Mouse (Mus musculus): ENCODE measurements around the gene Casq2. TPM values are rescaled to one million over a fixed set of nuclear protein-coding genes. Genes with fewer than 3 reads are reported as not detected.
"Not testable (repeated sequence)": the region's sequence is repeated elsewhere in the genome, so short reads cannot be mapped to it uniquely, and the experiment has no call there.

Gene Casq2
- polyA plus RNA-seq, 1 experiment from 2014 or later, result 0.66 TPM

DNA sequence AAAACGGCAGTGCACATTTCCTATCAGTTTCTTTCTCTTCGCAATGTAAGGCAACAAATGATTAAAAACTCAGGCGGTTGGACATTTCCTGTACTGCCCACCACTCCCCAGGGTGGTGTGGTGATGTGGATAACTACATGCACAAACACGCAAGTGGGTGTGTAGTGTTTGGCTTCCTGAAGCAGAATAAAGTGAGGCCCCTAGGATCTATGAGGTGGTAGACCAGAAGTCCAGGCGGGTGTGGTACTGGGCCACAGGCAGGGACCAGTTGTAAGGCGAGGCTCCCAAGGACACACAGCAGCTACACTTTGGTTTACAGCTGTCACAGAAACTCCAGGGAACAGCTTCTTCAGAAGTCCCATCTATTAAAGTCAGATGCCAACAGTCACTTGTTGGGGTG is 71.4 kb downstream of the Casq2 start:
- Histone ChIP-seq H3K27ac (ENCODE audit: low read depth) (no peak overlapping the region), H3K4me1 (ENCODE audit: insufficient read depth) (peaks cover 4% of the 10 kb centered on the region; the same call in 1 of the 2 replicates), H3K9me3 (ENCODE audit: low read length) (no peaks in the 10 kb centered on the region), H3K4me3 (ENCODE audit: low read depth, low read length) (no peak overlapping the region), H3K36me3 (replicated peaks; ENCODE audit: insufficient read depth, low read length) (peaks cover 44% of the 10 kb centered on the region), H3K9ac (replicated peaks) (no peak overlapping the region), H3K27me3 (ENCODE audit: insufficient read depth, low read length) (no peaks in the 10 kb centered on the region), H3K4me2 (ENCODE audit: low read depth, low read length) (no peak overlapping the region)
- WGBS (ENCODE audit: insufficient replicate concordance), result 64% methylated on average over 6 of the region's 6 CpGs
- TF ChIP-seq CTCF (IDR thresholded peaks at IDR 0.05; ENCODE audit: low read depth) (no peak), EP300 (IDR thresholded peaks at IDR 0.05; ENCODE audit: low read depth) (no peak)
- DNase-seq (no peak), ATAC-seq (no peak)

DNA sequence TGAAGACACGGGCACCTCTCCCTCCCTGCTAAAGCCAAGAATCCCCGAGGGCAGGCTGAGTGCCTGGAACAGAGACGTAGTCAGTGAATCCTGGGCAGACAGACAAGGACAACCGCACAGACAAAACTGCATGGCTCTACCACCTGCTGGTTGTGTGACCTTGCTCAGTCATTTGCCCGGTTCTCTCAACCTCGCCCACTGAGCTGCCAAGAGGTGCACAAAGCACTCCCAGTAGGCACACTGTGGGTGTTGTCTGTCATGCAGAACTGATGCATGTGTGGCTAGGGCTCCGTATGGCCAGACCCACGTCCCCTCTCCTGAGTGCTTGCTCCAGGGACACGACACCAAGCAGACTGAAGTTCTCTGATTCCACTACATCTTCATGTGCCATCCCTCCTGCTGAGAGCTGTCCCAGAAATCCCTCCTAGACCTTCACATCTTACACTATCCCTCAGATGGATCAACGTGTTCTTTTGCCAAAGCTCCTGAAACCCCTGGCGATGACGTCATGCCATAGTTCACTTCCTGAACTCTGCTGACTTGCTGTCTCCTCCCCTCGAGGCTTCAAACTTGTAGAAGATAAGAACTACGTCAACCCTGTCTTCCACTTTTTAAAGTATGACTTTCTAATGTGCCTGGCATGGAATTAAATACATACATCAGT is 72.7 kb downstream of the Casq2 start:
- H3K4me3 ChIP-seq (ENCODE audit: low read depth, low read length), result no peak overlapping the region
- 72% methylated on average over 14 of the region's 14 CpGs for WGBS (ENCODE audit: insufficient replicate concordance)
- no peaks in the 10 kb centered on the region for H3K27me3 ChIP-seq (ENCODE audit: insufficient read depth, low read length)
- H3K9ac ChIP-seq (replicated peaks), result no peak overlapping the region; the same call in 1 of the 2 replicates
- no peak overlapping the region for H3K4me2 ChIP-seq (ENCODE audit: low read depth, low read length)
- ATAC-seq (peak; percentile 43; the same call in 1 of the 2 replicates), DNase-seq (no peak)
- TF ChIP-seq CTCF (IDR thresholded peaks at IDR 0.05; ENCODE audit: low read depth), result no peak
- no peak for TF ChIP-seq EP300 (IDR thresholded peaks at IDR 0.05; ENCODE audit: low read depth)
- peaks cover 3% of the 10 kb centered on the region; the same call in 1 of the 2 replicates for H3K4me1 ChIP-seq (ENCODE audit: insufficient read depth)
- no peaks in the 10 kb centered on the region for H3K9me3 ChIP-seq (ENCODE audit: low read length)
- peaks cover 54% of the 10 kb centered on the region for H3K36me3 ChIP-seq (replicated peaks; ENCODE audit: insufficient read depth, low read length)
- 0 out of 2 replicates have a peak overlapping the region, but pooled peaks have one; percentile 6 for H3K27ac ChIP-seq (ENCODE audit: low read depth)

DNA sequence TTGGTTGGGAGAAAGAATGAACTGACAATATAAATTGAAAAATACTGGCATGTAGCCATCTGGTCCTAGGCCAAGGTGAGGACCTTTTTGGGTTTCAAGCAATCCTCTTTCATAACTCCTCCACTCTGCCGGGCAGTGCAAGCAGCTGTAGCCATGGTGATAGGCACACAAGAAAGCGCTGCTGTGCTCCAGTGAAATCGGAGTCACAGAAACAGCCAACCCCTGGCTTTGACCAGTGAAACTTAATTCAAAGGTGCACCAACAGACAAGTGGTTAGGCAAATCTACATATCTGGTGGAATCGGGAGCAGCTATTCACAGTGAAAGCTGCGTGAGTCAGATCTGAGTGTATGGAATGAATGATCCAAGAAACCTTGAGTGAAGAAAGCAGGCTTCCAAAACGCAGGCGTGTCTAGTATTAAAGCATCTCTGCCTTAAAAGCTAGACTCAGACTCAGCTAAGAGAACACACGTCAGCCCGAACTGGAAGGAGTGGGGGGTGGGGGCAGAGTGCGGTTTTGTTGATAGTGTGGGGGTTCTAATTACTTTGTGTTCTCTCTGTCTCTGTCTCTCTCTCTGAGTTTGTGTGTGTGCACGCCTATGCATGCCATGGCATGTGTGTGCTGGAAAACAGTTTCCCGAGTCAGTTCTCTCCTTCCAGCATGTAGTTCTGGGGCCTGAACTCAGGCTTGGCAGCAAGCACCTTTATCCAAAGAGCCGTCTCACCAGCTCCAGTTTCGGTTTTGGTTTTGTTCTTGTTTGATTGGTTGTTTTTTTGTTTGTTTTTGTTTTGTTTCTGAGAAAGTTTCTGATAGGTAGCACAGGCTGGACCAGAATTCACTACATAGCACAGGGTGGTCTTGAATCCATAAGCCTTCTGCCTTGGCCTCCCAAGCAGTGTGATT is 73.5 kb downstream of the Casq2 start:
- H3K9me3 ChIP-seq (ENCODE audit: low read length), result no peaks in the 10 kb centered on the region
- no peak overlapping the region for H3K4me3 ChIP-seq (ENCODE audit: low read depth, low read length)
- ATAC-seq (peak; percentile 64), DNase-seq (peak; percentile 30)
- peak overlapping the region; percentile 24 for H3K4me2 ChIP-seq (ENCODE audit: low read depth, low read length)
- peaks cover 3% of the 10 kb centered on the region; the same call in 1 of the 2 replicates for H3K4me1 ChIP-seq (ENCODE audit: insufficient read depth)
- H3K27ac ChIP-seq (ENCODE audit: low read depth), result 0 out of 2 replicates have a peak overlapping the region, but pooled peaks have one; percentile 6
- H3K36me3 ChIP-seq (replicated peaks; ENCODE audit: insufficient read depth, low read length), result peaks cover 54% of the 10 kb centered on the region
- H3K9ac ChIP-seq (replicated peaks), result no peak overlapping the region; the same call in 1 of the 2 replicates
- 73% methylated on average over 14 of the region's 14 CpGs for WGBS (ENCODE audit: insufficient replicate concordance)
- no peak for TF ChIP-seq EP300 (IDR thresholded peaks at IDR 0.05; ENCODE audit: low read depth)
- TF ChIP-seq CTCF (IDR thresholded peaks at IDR 0.05; ENCODE audit: low read depth), result no peak
- H3K27me3 ChIP-seq (ENCODE audit: insufficient read depth, low read length), result no peaks in the 10 kb centered on the region

DNA sequence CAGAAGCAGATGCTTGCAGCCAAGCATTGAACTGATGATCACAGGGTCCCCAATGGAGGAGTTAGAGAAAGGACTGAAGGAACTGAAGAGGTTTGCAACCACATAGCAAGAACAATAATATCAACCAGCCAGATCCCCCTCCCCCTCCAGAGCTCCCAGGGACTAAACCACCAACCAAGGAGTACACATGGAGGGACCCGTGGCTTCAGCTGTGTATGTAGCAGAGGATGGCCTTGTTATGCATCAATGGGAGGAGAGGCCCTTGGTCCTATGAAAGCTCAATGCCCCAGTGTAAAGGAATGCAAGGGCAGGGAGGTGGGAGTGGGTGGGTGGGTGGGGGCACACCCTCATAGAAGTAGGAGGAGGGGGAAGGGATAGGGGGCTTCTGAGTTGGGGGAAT is 77.6 kb downstream of the Casq2 start:
- Histone ChIP-seq H3K36me3 (replicated peaks; ENCODE audit: insufficient read depth, low read length) (peaks cover 31% of the 10 kb centered on the region), H3K4me1 (ENCODE audit: insufficient read depth) (peaks cover 15% of the 10 kb centered on the region), H3K4me3 (ENCODE audit: low read depth, low read length) (peak overlapping the region; percentile 59), H3K4me2 (ENCODE audit: low read depth, low read length) (peak overlapping the region; percentile 65)
- not testable (repeated sequence) for H3K9ac ChIP-seq (replicated peaks); ATAC-seq; H3K27ac ChIP-seq (ENCODE audit: low read depth); H3K9me3 ChIP-seq (ENCODE audit: low read length); DNase-seq; H3K27me3 ChIP-seq (ENCODE audit: insufficient read depth, low read length)
- 40% methylated on average over 1 of the region's 1 CpGs for WGBS (ENCODE audit: insufficient replicate concordance)

DNA sequence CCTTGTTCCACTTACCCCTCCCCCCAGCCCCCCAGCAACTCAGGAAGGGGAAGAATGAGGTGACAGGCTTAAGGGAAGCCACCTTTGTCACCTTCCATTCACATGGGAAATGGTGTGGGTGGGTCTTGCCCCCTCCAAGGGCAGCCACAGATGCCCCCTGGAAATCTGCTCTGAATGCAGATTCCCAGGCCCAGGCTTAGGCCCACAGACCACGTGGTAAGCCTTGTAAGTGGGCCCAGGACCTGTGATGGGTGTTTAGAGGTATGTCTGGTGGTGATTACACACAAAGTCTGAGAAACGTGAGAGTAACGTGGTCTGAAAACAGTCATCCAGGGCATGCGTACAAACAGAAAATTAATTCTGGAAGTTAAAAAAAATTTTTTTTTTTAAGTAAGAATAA is 78.7 kb downstream of the Casq2 start:
- 59% methylated on average over 4 of the region's 4 CpGs for WGBS (ENCODE audit: insufficient replicate concordance)
- Histone ChIP-seq H3K36me3 (replicated peaks; ENCODE audit: insufficient read depth, low read length) (peaks cover 24% of the 10 kb centered on the region), H3K4me3 (ENCODE audit: low read depth, low read length) (peak overlapping the region; percentile 59), H3K4me1 (ENCODE audit: insufficient read depth) (peaks cover 12% of the 10 kb centered on the region), H3K27me3 (ENCODE audit: insufficient read depth, low read length) (no peaks in the 10 kb centered on the region), H3K9ac (replicated peaks) (peak overlapping the region; percentile 85), H3K4me2 (ENCODE audit: low read depth, low read length) (peak overlapping the region; percentile 65), H3K27ac (ENCODE audit: low read depth) (peak overlapping the region; percentile 91), H3K9me3 (ENCODE audit: low read length) (no peaks in the 10 kb centered on the region)
- no peak for ATAC-seq
- no peak for DNase-seq
- TF ChIP-seq CTCF (IDR thresholded peaks at IDR 0.05; ENCODE audit: low read depth) (no peak), EP300 (IDR thresholded peaks at IDR 0.05; ENCODE audit: low read depth) (no peak)

All from liver, postnatal 0 days (tissue).